Mouse (Mus musculus) erythroblast, embryonic 14.5 days (primary cell): ENCODE data around the gene Kcnh2. TPM values are rescaled to one million over a fixed set of nuclear protein-coding genes. Genes with fewer than 3 reads are reported as not detected.

Source experiments
- H3K27me3 ChIP-seq: 2 replicates; pipeline ENCODE4 v1.6.1; 2012; ENCODE audit warnings: inconsistent platforms; ENCODE audit not compliant: control insufficient read depth
- H3K36me3 ChIP-seq: 2 replicates; pipeline ENCODE4 v1.6.1; 2012; ENCODE audit warnings: mild to moderate bottlenecking, inconsistent platforms; ENCODE audit not compliant: control insufficient read depth
- H3K4me1 ChIP-seq: 2 replicates; pipeline ENCODE4 v1.6.1; 2012; ENCODE audit warnings: inconsistent platforms; ENCODE audit not compliant: control insufficient read depth
- H3K4me3 ChIP-seq: replicated peaks from 2 replicates; pipeline ENCODE3; 2012; ENCODE audit warnings: moderate library complexity, mild to moderate bottlenecking, inconsistent platforms
- H3K9me3 ChIP-seq: 2 replicates; pipeline ENCODE4 v1.6.1; 2012; ENCODE audit warnings: low read length, inconsistent platforms, mixed read lengths; ENCODE audit not compliant: control insufficient read depth
- GATA1 ChIP-seq: IDR thresholded peaks from 2 replicates; pipeline ENCODE4 v1.6.1; 2012; ENCODE audit warnings: low read length, inconsistent platforms, mixed read lengths
- TAL1 ChIP-seq: IDR thresholded peaks from 3 replicates; pipeline ENCODE4 v1.6.1; 2012; ENCODE audit warnings: low read length, inconsistent platforms, mixed read lengths
- polyA plus RNA-seq: library from polyadenylated mRNA; stranded (reverse); fragments of >175 nt; gene quantifications from 2 replicates; pipeline ENCODE4 v1.2.3, GENCODE M21; 2012

Gene Kcnh2
- polyA plus RNA-seq, 1 experiment, result not detected

DNA sequence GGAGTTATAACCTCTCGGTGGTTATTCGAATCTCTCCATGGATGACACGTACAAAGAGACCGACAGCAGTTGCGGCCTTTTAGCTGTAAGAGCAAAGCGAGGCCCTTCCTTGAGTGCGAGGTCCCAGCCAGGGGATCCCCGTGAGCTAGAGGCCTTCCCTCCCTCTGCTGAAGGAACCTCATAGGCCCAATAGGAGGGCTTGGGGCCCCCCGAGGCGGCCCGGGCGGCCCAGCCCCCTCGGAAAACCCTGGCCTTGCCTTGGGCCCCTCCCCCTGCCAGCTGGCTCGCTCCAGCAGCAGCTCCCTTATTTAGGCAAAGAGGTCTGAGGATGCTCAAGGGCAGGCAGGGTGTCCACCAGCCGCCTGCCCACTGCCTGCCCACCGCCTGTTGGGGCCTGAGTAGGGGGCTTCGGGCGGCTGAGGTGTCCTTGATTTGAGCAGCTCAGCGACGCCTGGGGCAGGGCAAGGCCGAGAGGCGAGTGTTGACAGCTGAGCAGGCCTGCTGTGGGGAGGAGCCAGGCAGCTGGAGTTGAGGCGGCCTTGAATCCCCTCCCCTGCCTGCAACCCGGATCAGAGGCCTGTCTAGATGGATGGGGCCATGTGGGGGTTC is 951 bp upstream of the Kcnh2 start:
- H3K4me1 ChIP-seq, result peaks cover 15% of the 10 kb centered on the region
- TF ChIP-seq TAL1 (no peak), GATA1 (no peak)
- H3K4me3 ChIP-seq, result no peak overlapping the region
- peaks cover 79% of the 10 kb centered on the region for H3K27me3 ChIP-seq
- H3K9me3 ChIP-seq, result no peaks in the 10 kb centered on the region
- no peaks in the 10 kb centered on the region for H3K36me3 ChIP-seq

DNA sequence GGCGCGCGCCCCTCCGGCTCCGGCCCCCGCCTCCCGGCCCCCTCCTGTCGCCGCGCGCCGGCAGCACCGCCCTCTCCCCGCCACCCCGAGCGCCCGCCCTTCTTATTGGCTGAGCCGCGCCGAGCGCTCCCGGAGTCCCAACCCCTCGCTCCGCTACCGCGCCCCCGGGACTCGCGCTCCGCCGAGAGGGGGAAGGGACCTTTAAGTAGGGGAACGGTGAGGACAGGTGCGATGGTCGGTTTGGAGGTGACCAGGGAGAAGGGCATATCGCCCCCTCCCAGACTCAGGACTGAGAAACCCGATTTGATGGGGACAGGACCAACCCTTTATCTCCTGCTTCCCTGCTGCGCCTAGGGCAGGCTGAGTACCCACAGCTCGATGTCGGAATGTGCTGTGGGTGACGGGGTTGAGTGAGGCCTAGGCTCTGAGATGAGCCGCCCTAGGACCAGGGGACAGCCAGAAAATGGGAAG is 332 bp upstream of the Kcnh2 start:
- Histone ChIP-seq H3K4me1 (peaks cover 15% of the 10 kb centered on the region), H3K4me3 (peak overlapping the region; percentile 0), H3K27me3 (peaks cover 79% of the 10 kb centered on the region)

DNA sequence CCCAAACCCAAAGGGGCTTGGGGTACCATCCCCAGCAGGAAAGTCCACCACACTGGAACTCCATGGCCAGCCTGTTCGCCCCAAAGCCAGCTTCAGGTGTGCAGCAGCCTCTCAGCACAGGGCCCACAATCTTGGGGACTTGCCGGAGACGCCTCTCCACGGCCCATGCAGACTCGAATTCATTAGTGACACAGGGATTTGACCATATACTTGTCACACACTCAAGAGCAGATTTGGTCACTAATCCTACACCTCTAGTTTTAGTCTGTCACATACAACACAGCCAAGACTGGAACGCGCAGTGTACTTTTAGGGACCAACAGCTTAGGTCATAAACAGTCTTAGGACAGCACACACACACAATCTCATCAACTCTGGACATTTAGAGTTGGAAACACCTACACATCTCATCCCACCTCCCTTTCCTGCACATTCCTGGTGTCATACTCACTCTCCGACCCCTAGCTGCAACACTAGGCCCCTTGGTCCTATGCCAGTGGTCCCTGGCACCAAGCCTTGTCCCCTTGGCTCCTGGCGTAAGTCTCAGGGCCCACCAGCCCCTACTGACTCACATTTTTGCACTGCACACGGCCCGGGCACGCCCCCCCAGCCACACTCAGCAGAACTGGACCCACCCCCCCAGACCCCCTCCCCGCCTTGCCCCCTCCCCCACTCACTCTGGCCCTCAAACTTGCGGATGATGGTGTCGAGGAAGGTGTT is 713 bp downstream of the Kcnh2 start:
- Histone ChIP-seq H3K4me3 (no peak overlapping the region), H3K27me3 (peaks cover 79% of the 10 kb centered on the region), H3K36me3 (no peaks in the 10 kb centered on the region), H3K4me1 (peaks cover 15% of the 10 kb centered on the region), H3K9me3 (no peaks in the 10 kb centered on the region)
- TF ChIP-seq TAL1 (no peak), GATA1 (no peak)

More for the DNA sequence above, 332 bp upstream of the Kcnh2 start:
- TF ChIP-seq GATA1 (no peak), TAL1 (no peak)
- Histone ChIP-seq H3K9me3 (no peaks in the 10 kb centered on the region), H3K36me3 (no peaks in the 10 kb centered on the region)

DNA sequence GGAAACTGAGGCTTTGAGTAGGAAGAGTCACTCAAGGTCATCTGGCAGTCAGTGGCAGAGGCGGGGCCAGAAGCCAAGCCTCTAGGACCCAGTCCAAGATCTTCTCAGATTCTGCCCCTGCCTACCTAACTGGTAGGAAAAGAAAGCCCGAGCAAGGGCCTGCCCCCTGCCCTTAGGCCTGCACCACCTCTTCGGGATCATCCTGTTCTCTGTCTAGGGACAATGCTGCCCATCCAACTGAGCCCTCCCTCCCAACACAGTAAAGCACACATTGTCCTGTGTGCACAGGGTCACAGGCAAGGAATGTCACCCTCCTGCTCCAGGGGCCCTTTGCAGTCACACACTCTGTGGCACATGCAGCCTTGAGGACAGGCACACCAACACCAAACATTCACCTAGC is 1.3 kb downstream of the Kcnh2 start:
- Histone ChIP-seq H3K4me1 (peaks cover 15% of the 10 kb centered on the region), H3K9me3 (no peaks in the 10 kb centered on the region), H3K36me3 (no peaks in the 10 kb centered on the region), H3K4me3 (no peak overlapping the region), H3K27me3 (peaks cover 83% of the 10 kb centered on the region)
- TF ChIP-seq GATA1 (no peak), TAL1 (no peak)

DNA sequence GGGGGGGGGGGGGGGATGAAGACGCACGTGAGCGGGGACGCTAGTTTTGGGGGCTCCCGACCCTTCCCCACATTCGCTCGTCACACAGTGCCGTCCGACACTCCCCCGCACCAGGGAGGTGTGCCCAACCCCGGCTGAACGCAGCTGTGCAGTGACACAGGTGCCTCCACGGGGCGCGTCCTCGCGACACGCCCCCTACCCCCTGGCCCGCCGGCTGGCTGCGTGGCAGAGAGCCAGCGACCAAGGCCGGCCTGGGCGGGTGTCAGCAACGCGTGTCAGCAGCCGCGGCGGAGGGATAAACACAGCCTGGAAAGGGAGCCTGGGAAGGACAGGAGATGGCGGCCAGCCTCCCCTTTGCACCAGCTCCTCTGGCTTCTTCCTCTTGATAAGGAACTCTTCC is 2.9 kb downstream of the Kcnh2 start:
- Histone ChIP-seq H3K9me3 (no peaks in the 10 kb centered on the region), H3K27me3 (peaks cover 75% of the 10 kb centered on the region), H3K4me3 (peak overlapping the region; percentile 46), H3K36me3 (no peaks in the 10 kb centered on the region), H3K4me1 (peaks cover 24% of the 10 kb centered on the region)
- TF ChIP-seq GATA1 (no peak), TAL1 (no peak)

DNA sequence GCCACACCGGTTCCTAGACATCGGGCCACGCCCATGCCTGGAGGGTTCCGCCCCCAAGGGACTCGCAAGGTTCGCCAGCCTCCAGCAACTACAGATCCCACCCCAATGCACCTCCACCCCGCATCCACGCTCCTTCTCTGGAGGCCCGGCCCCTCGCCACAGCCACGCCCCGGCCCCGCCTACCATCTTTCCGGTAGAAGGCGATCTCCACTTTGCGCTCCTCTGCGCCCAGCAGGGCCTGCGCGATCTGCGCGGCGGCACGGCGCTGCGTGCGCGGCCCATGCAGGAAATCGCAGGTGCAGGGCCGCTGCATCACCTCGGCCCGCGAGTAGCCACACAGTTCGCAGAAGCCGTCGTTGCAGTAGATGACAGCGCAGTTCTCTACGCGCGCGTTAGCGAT is 3.3 kb downstream of the Kcnh2 start:
- H3K9me3 ChIP-seq, result no peaks in the 10 kb centered on the region
- H3K27me3 ChIP-seq, result peaks cover 70% of the 10 kb centered on the region
- H3K4me3 ChIP-seq, result peak overlapping the region; percentile 46
- no peaks in the 10 kb centered on the region for H3K36me3 ChIP-seq
- TF ChIP-seq TAL1 (no peak), GATA1 (no peak)
- peaks cover 26% of the 10 kb centered on the region for H3K4me1 ChIP-seq

DNA sequence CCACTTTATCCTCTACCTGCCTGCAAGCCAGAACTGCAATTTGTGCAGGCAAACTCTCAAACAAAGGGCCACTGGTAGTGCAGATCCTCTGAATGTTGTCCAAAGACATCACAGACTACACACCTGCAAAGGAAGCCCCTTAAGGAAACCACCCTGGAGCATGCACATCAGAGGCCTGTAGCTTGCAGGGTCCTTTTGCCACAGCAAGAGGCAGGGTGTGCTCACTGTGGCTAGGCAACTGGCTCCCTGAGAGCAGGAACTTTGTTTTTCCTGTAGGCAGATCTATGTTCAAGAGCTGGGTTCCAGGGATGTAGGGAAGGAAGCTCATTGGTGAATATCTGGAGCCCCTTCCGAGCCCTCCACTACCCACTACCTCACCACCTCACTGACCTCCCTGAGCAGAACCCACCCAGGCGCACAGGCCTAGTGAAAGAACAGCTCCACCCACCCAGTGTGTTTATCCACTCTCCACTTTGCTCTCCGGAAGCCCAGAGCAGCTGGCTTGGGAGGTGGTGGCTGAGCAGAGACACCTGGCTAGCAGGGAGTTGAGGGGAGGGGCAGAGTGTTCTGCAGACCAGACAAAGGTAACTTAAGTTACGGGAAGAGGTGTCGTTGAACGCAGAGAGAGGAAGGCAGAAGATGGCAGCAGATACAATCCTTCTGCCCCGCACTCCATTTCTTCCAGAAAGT is 4.1 kb downstream of the Kcnh2 start:
- no peak for TF ChIP-seq GATA1
- no peak for TF ChIP-seq TAL1
- H3K9me3 ChIP-seq, result no peaks in the 10 kb centered on the region
- peaks cover 62% of the 10 kb centered on the region for H3K27me3 ChIP-seq
- peaks cover 27% of the 10 kb centered on the region for H3K4me1 ChIP-seq
- H3K4me3 ChIP-seq, result no peak overlapping the region
- H3K36me3 ChIP-seq, result no peaks in the 10 kb centered on the region

DNA sequence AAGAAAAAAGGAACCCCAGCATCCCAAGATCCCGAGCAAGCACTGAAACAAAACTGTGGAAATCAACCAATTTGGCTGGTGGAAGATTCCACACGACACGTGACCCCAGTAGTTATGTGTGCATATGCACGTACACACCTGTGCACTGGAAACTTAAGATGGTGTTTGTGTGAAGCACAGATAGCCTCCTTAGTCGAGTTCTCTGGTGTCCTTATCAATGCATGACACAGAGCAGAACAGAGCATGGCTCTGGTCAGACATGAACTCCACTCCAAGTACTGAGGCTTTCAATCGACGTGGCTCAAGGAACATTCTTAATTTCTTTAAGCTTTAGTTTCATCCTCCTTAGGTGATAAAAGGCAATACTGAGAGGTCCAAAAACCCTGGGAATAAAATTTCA is 5.1 kb downstream of the Kcnh2 start:
- H3K4me1 ChIP-seq, result peaks cover 24% of the 10 kb centered on the region
- H3K4me3 ChIP-seq, result no peak overlapping the region
- H3K27me3 ChIP-seq, result peaks cover 52% of the 10 kb centered on the region
- H3K36me3 ChIP-seq, result no peaks in the 10 kb centered on the region
- TF ChIP-seq TAL1 (no peak), GATA1 (no peak)
- no peaks in the 10 kb centered on the region for H3K9me3 ChIP-seq

DNA sequence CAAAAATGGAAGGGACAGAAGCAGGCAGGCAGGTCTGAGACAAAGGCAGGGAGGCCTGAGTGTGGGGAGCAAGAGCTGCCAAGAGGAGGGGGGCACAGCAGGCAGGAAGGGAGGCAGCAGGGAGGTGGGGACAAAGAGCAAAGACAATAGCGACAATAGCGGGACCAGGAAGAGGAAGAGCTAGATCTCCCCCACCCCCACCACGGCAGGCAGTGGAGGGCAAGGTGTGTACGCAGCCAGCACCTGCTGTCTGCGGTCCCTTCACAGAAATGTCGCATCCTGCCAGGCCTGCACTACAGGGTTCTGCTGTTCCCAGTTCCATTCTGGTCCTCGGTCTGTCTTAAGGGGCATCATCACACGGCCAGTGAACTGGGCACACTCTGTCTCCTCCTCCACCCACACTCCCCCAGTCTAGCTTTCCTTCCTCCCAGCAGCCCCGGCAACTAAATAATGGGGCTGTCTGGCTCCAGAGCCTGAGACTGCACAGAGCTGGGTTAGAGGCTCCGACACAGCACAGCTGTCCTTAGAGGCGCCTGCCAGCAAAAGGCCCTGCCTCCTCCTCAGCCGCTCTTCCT is 6.8 kb downstream of the Kcnh2 start:
- peaks cover 35% of the 10 kb centered on the region for H3K27me3 ChIP-seq
- no peaks in the 10 kb centered on the region for H3K9me3 ChIP-seq
- H3K36me3 ChIP-seq, result no peaks in the 10 kb centered on the region
- TF ChIP-seq GATA1, result no peak
- no peak for TF ChIP-seq TAL1
- peaks cover 24% of the 10 kb centered on the region for H3K4me1 ChIP-seq
- no peak overlapping the region for H3K4me3 ChIP-seq
